Mouse (Mus musculus) CH12.LX (cell line): ENCODE results near the gene Trpt1. TPM values are rescaled to one million over a fixed set of nuclear protein-coding genes. Genes with fewer than 3 reads are reported as not detected.

Experiments
- DNase-seq: peaks from one replicate; pipeline ENCODE4 v3.0.0-alpha.2; 2013; ENCODE audit errors: extremely low read depth
- H3K27ac ChIP-seq: 2 replicates; pipeline ENCODE4 v1.5.1; 2012; ENCODE audit warnings: low read depth, mild to moderate bottlenecking, control low read depth, moderate library complexity; ENCODE audit not compliant: insufficient read depth
- H3K27me3 ChIP-seq: replicated peaks from 2 replicates; pipeline ENCODE3; 2012; ENCODE audit warnings: inconsistent platforms
- H3K36me3 ChIP-seq, 2 experiments: replicated peaks in 1 of 2; 2 replicates each; pipeline versions ENCODE3 to v1.6.1; 2012; ENCODE audit warnings: inconsistent platforms in 1 of 2, low read length in 1 of 2, mild to moderate bottlenecking in 1 of 2, mixed read lengths in 1 of 2, moderate library complexity in 1 of 2; ENCODE audit not compliant: control insufficient read depth in 1 of 2, insufficient read depth in 1 of 2
- H3K4me1 ChIP-seq, 2 experiments: 2 replicates each; pipeline ENCODE4 v1.6.1; 2012; ENCODE audit warnings: inconsistent platforms in 1 of 2, moderate library complexity in 1 of 2; ENCODE audit not compliant: insufficient read depth in 2 of 2, control insufficient read depth in 1 of 2
- H3K4me2 ChIP-seq: 2 replicates; pipeline ENCODE4 v1.6.1; 2012; ENCODE audit warnings: low read depth, mild to moderate bottlenecking, control low read depth; ENCODE audit not compliant: poor library complexity, insufficient read depth, severe bottlenecking
- H3K4me3 ChIP-seq, 3 experiments: fragments of 150-350 bp in 1 of 3; sonication (generic) in 1 of 3; replicated peaks in 1 of 3; 2 replicates each; pipeline versions ENCODE3 to v1.5.1; 2011 to 2012; ENCODE audit warnings: low read depth in 2 of 3, low read length in 2 of 3, mild to moderate bottlenecking in 2 of 3, moderate library complexity in 2 of 3, control low read depth in 1 of 3, improper control_type of control experiment in 1 of 3, inconsistent platforms in 1 of 3, mixed read lengths in 1 of 3; ENCODE audit not compliant: poor library complexity in 1 of 3
- H3K79me2 ChIP-seq: replicated peaks from 2 replicates; pipeline ENCODE4 v1.6.1; 2012; ENCODE audit warnings: mild to moderate bottlenecking, moderate library complexity; ENCODE audit not compliant: control insufficient read depth, poor library complexity, insufficient read depth, severe bottlenecking; ENCODE audit errors: extremely low read depth
- H3K9ac ChIP-seq: 2 replicates; pipeline ENCODE4 v1.6.1; 2012; ENCODE audit warnings: low read depth, mild to moderate bottlenecking, control low read depth, moderate library complexity; ENCODE audit not compliant: insufficient read depth
- H3K9me3 ChIP-seq: replicated peaks from 2 replicates; pipeline ENCODE3; 2012; ENCODE audit warnings: low read length, inconsistent platforms, mixed read lengths
- BHLHE40 ChIP-seq: IDR thresholded peaks from 2 replicates; pipeline ENCODE4 v1.6.1; 2011; ENCODE audit warnings: mild to moderate bottlenecking, low read depth, low read length, improper control_type of control experiment
- CHD2 ChIP-seq: IDR thresholded peaks from 2 replicates; pipeline ENCODE4 v1.6.1; 2011; ENCODE audit warnings: low read length, improper control_type of control experiment
- E2F4 ChIP-seq: IDR thresholded peaks from 2 replicates; pipeline ENCODE4 v1.6.1; 2011; ENCODE audit warnings: low read depth, low read length, improper control_type of control experiment; ENCODE audit not compliant: insufficient replicate concordance
- ELF1 ChIP-seq: IDR thresholded peaks from 2 replicates; pipeline ENCODE4 v1.6.1; 2014; ENCODE audit warnings: low read depth, mild to moderate bottlenecking, inconsistent platforms, low read length, improper control_type of control experiment
- EP300 ChIP-seq: IDR thresholded peaks from 2 replicates; pipeline ENCODE4 v1.6.1; 2011; ENCODE audit warnings: low read length, improper control_type of control experiment
- GABPA ChIP-seq: IDR thresholded peaks from 2 replicates; pipeline ENCODE4 v1.6.1; 2012; ENCODE audit warnings: low read depth, low read length, improper control_type of control experiment, inconsistent platforms; ENCODE audit not compliant: insufficient replicate concordance
- HCFC1 ChIP-seq: IDR thresholded peaks from 2 replicates; pipeline ENCODE4 v1.6.1; 2012; ENCODE audit warnings: low read depth, mild to moderate bottlenecking, inconsistent platforms, low read length, improper control_type of control experiment
- IRF4 ChIP-seq: IDR thresholded peaks from 2 replicates; pipeline ENCODE4 v1.6.1; 2014; ENCODE audit warnings: low read depth, mild to moderate bottlenecking, inconsistent platforms, low read length, improper control_type of control experiment
- JUN ChIP-seq: IDR thresholded peaks from 2 replicates; pipeline ENCODE4 v1.6.1; 2011; ENCODE audit warnings: low read depth, mild to moderate bottlenecking, low read length, improper control_type of control experiment, moderate library complexity; ENCODE audit not compliant: insufficient read depth
- JUND ChIP-seq: conservative IDR thresholded peaks from 2 replicates; pipeline ENCODE4 v1.6.1; 2011; ENCODE audit warnings: low read depth, low read length, improper control_type of control experiment
- MAFK ChIP-seq: IDR thresholded peaks from 2 replicates; pipeline ENCODE4 v1.6.1; 2011; ENCODE audit warnings: low read length, improper control_type of control experiment; ENCODE audit not compliant: insufficient replicate concordance
- MAX ChIP-seq: IDR thresholded peaks from 2 replicates; pipeline ENCODE4 v1.6.1; 2011; ENCODE audit warnings: low read length, improper control_type of control experiment
- MAZ ChIP-seq: IDR thresholded peaks from 2 replicates; pipeline ENCODE4 v1.6.1; 2012; ENCODE audit warnings: low read depth, mild to moderate bottlenecking, inconsistent platforms, low read length, improper control_type of control experiment, moderate library complexity
- MEF2A ChIP-seq: IDR thresholded peaks from 2 replicates; pipeline ENCODE4 v1.6.1; 2014; ENCODE audit warnings: low read depth, mild to moderate bottlenecking, inconsistent platforms, low read length, improper control_type of control experiment, borderline replicate concordance
- MXI1 ChIP-seq: IDR thresholded peaks from 2 replicates; pipeline ENCODE4 v1.6.1; 2011; ENCODE audit warnings: mild to moderate bottlenecking, low read depth, low read length, improper control_type of control experiment
- NELFE ChIP-seq: IDR thresholded peaks from 2 replicates; pipeline ENCODE4 v1.6.1; 2011; ENCODE audit warnings: low read depth, low read length, improper control_type of control experiment
- NRF1 ChIP-seq: IDR thresholded peaks from 2 replicates; pipeline ENCODE4 v1.6.1; 2014; ENCODE audit warnings: low read depth, mild to moderate bottlenecking, inconsistent platforms, low read length, improper control_type of control experiment, moderate library complexity
- PAX5 ChIP-seq: IDR thresholded peaks from 2 replicates; pipeline ENCODE4 v1.6.1; 2012; ENCODE audit warnings: low read length, inconsistent platforms, mixed read lengths
- POLR2A ChIP-seq: IDR thresholded peaks from 2 replicates; pipeline ENCODE4 v1.6.1; 2011; ENCODE audit warnings: low read depth, mild to moderate bottlenecking, improper control_type of control experiment, low read length
- POLR2AphosphoS2 ChIP-seq: IDR thresholded peaks from 2 replicates; pipeline ENCODE4 v1.6.1; 2011; ENCODE audit warnings: low read depth, low read length, improper control_type of control experiment
- RAD21 ChIP-seq: IDR thresholded peaks from 2 replicates; pipeline ENCODE4 v1.6.1; 2011; ENCODE audit warnings: low read depth, mild to moderate bottlenecking, low read length, improper control_type of control experiment, moderate library complexity
- RCOR1 ChIP-seq: conservative IDR thresholded peaks from 2 replicates; pipeline ENCODE4 v1.6.1; 2012; ENCODE audit warnings: low read depth, mild to moderate bottlenecking, inconsistent platforms, low read length, improper control_type of control experiment
- SIN3A ChIP-seq: IDR thresholded peaks from 2 replicates; pipeline ENCODE4 v1.6.1; 2012; ENCODE audit warnings: low read length, improper control_type of control experiment, inconsistent platforms
- TBP ChIP-seq: conservative IDR thresholded peaks from 2 replicates; pipeline ENCODE4 v1.6.1; 2011; ENCODE audit warnings: low read depth, low read length, improper control_type of control experiment
- TCF12 ChIP-seq: IDR thresholded peaks from 2 replicates; pipeline ENCODE4 v1.6.1; 2014; ENCODE audit warnings: low read depth, mild to moderate bottlenecking, inconsistent platforms, low read length, improper control_type of control experiment
- USF1 ChIP-seq: IDR thresholded peaks from 2 replicates; pipeline ENCODE4 v1.6.1; 2014; ENCODE audit warnings: low read depth, mild to moderate bottlenecking, inconsistent platforms, low read length, improper control_type of control experiment
- USF2 ChIP-seq: conservative IDR thresholded peaks from 2 replicates; pipeline ENCODE4 v1.6.1; 2011; ENCODE audit warnings: low read depth, low read length, improper control_type of control experiment
- ZC3H11A ChIP-seq: IDR thresholded peaks from 2 replicates; pipeline ENCODE4 v1.6.1; 2012; ENCODE audit warnings: low read depth, mild to moderate bottlenecking, inconsistent platforms, low read length, improper control_type of control experiment
- ZKSCAN1 ChIP-seq: IDR thresholded peaks from 2 replicates; pipeline ENCODE4 v1.6.1; 2012; ENCODE audit warnings: low read depth, inconsistent platforms, low read length, improper control_type of control experiment, borderline replicate concordance
- ZMIZ1 ChIP-seq: IDR thresholded peaks from 2 replicates; pipeline ENCODE4 v1.6.1; 2012; ENCODE audit warnings: low read depth, mild to moderate bottlenecking, inconsistent platforms, low read length, improper control_type of control experiment
- ZNF384 ChIP-seq: IDR thresholded peaks from 2 replicates; pipeline ENCODE4 v1.6.1; 2012; ENCODE audit warnings: low read depth, low read length, improper control_type of control experiment, inconsistent platforms
- dilution Hi-C: fragments of 300-500 bp; cut with MboI; formaldehyde crosslinking; loops from 2 replicates; pipeline ENCODE4 v1.14.3; 2020; ENCODE audit warnings: low sequenced_read_pairs; ENCODE audit not compliant: extremely low pct_unique_long_range_greater_than_20kb, extremely low pct_ligation_motif_present
- in situ Hi-C: fragments of 300-500 bp; cut with MboI; formaldehyde crosslinking; loops from 3 replicates; pipeline ENCODE4 v1.14.3; 2019; ENCODE audit warnings: low sequenced_read_pairs, low pct_ligation_motif_present, low pct_unique_long_range_greater_than_20kb, mixed read lengths
- polyA plus RNA-seq: library from polyadenylated mRNA; unstranded; fragments of >175 nt; gene quantifications from 2 replicates; pipeline ENCODE4 v1.2.1, GENCODE M21; 2012; ENCODE audit warnings: low read depth; ENCODE audit not compliant: insufficient read length
- total RNA-seq, 2 experiments: library from RNA; depleted of rRNA; stranded (reverse); fragments of 300-350 nt in 1 of 2; fragments of >200 nt in 1 of 2; gene quantifications; 2 replicates each; pipeline ENCODE4 v1.2.3; 2012 to 2014

Gene Trpt1
- total and polyA plus RNA-seq, 3 experiments = 3.1 to 4.7 (median 3.4) TPM

DNA sequence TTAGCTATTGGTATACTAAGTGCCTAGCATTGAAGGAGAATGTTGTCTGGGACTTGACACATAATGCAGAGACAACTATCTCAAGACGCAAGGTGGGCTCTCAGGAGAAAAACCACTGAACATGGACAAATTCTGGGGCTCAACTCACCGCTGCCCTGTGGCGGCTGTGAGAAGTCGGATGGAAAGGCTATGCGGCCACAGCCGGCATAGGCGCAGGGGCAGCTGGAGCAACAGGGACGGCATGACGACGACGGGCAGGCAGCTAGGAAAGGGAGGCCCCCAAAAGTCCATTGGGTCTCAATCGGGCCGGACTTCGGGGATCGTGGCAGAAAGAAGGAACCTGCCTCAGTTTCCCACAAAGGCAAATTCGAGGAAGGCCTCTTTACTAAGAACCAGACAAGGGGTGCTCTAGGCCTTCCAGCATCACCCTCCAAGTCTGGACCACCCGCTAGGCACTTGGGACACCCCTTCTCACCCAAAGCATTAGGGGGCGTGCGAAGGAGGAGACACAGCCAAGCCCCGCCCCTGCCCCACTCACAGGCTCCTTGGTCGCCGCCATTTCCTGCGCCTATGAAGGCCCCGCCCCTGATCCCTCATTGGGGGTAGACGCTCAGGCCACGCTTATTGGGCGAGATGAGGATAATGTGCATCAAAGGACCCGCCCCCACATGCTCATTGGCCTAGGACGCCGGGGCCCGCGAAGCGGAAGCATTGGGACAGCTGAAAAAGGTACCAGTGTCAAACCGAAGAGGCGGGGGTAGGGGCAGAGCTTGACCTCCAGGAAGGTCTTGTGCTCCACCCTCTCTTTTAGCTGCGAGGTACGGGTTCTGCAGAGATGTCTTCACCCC is 3.7 kb upstream of the Trpt1 start, which contains the start of gene Dnajc4:
Dnajc4 (minus strand) TSS at position 562 of the 848 bp plus-strand sequence.
- no peaks in the 10 kb centered on the region for H3K9me3 ChIP-seq
- DNase-seq = peak; percentile 99
- peak; percentile 74 for TF ChIP-seq POLR2A
- TF ChIP-seq IRF4 = 0 out of 2 replicates have a peak, but pooled peaks have one; percentile 23
- no peak for TF ChIP-seq USF2
- no peak for TF ChIP-seq JUN
- no peak for TF ChIP-seq PAX5
- TF ChIP-seq ZC3H11A = no peak
- TF ChIP-seq MEF2A = peak; percentile 68; the same call in 1 of the 2 replicates
- peak; percentile 68; the same call in 1 of the 2 replicates for TF ChIP-seq MAX
- no peak for TF ChIP-seq EP300
- TF ChIP-seq GABPA = no peak
- peak; percentile 75 for TF ChIP-seq POLR2AphosphoS2
- 0 out of 2 replicates have a peak, but pooled peaks have one; percentile 49 for TF ChIP-seq ZMIZ1
- TF ChIP-seq ELF1 = peak; percentile 94
- TF ChIP-seq RAD21 = no peak
- TF ChIP-seq MAZ = peak; percentile 94
- peak; percentile 67 for TF ChIP-seq MXI1
- TF ChIP-seq HCFC1 = peak; percentile 71
- TF ChIP-seq TCF12 = peak; percentile 53
- peak; percentile 77 for TF ChIP-seq NELFE
- TF ChIP-seq ZKSCAN1 = no peak
- TF ChIP-seq NRF1 = peak; percentile 50
- TF ChIP-seq ZNF384 = no peak
- peak; percentile 91 for TF ChIP-seq SIN3A
- no peak for TF ChIP-seq MAFK
- TF ChIP-seq TBP = peak; percentile 64; the same call in 1 of the 2 replicates
- no peak for TF ChIP-seq USF1
- peak; percentile 78 for TF ChIP-seq CHD2
- TF ChIP-seq RCOR1 = 0 out of 2 replicates have a peak, but pooled peaks have one; percentile 57
- peak; percentile 76; the same call in 1 of the 2 replicates for TF ChIP-seq E2F4
- no peak for TF ChIP-seq JUND
- 0 out of 2 replicates have a peak, but pooled peaks have one; percentile 6 for TF ChIP-seq BHLHE40
- H3K79me2 ChIP-seq = no peaks in the 10 kb centered on the region
- peak within 1 kb of the TSS; percentile 9; the same call in 1 of the 2 replicates for H3K27ac ChIP-seq
- dilution Hi-C loops = no loop called here
- H3K36me3 ChIP-seq = peaks cover 3 to 10% of the 10 kb centered on the region in 2 experiments
- no peaks in the 10 kb centered on the region for H3K27me3 ChIP-seq
- H3K4me2 ChIP-seq = peak within 1 kb of the TSS; percentile 81
- peak within 1 kb of the TSS; percentile 69 to 90 (median 84) for H3K4me3 ChIP-seq
- in situ Hi-C loops = no loop called here
- H3K9ac ChIP-seq = peak within 1 kb of the TSS; percentile 66
- peaks cover 4 to 44% of the 10 kb centered on the region in 2 experiments for H3K4me1 ChIP-seq
